Mouse (Mus musculus) subcutaneous adipose tissue, adult 2 months (tissue): ENCODE measurements around the gene Gpc1. TPM values are rescaled to one million over a fixed set of nuclear protein-coding genes. Genes with fewer than 3 reads are reported as not detected.

ENCODE experiments used
- polyA plus RNA-seq: library from polyadenylated mRNA; depleted of rRNA; stranded (reverse); fragments of >200 nt; gene quantifications from 2 replicates; pipeline ENCODE4 v1.2.3, GENCODE M21; 2012; ENCODE audit warnings: low replicate concordance; rRNA removed

The Gpc1 gene
- polyA plus RNA-seq, result 27.1 and 103 TPM in 2 replicates

GRCm38 (mm10) chr1:92831188-92832001 lies at the start of gene Gpc1:
Gpc1 (plus strand) TSS chr1:92831645.

GRCm38 (mm10) chr1:92902786-92903185 lies 71.3 kb downstream of the Gpc1 start, which contains the start of gene Ankmy1:
Ankmy1 (minus strand) TSS chr1:92902906.

GRCm38 (mm10) chr1:92906779-92907631 lies 75.6 kb downstream of the Gpc1 start, which contains the start of gene Dusp28:
Dusp28 (plus strand) TSS chr1:92906981.

Other genes with a start within 250 kb of the Gpc1 start
- gene Olfr1412, start 245.9 kb upstream of the Gpc1 start, polyA plus RNA-seq, result not detected in 2 replicates
- gene Olfr1411, start 237.2 kb upstream of the Gpc1 start, polyA plus RNA-seq, result not detected in 2 replicates
- gene Olfr1410, start 225.9 kb upstream of the Gpc1 start, polyA plus RNA-seq, result not detected in 2 replicates
- not detected in 2 replicates for gene Olfr12, start 213.9 kb upstream of the Gpc1 start, polyA plus RNA-seq
- gene Cops9, start 189.7 kb upstream of the Gpc1 start, polyA plus RNA-seq, result 136 and 172 TPM in 2 replicates
- gene Otos, start 182.8 kb upstream of the Gpc1 start, polyA plus RNA-seq, result 0.73 and 0.96 TPM in 2 replicates
- gene Ankmy1, start 71.3 kb downstream of the Gpc1 start, polyA plus RNA-seq, result 0.20 and 0.24 TPM in 2 replicates
- gene Dusp28, start 75.3 kb downstream of the Gpc1 start, polyA plus RNA-seq, result 18.6 and 20.2 TPM in 2 replicates
- 145 and 161 TPM in 2 replicates for gene Rnpepl1, start 79.1 kb downstream of the Gpc1 start, polyA plus RNA-seq
- 20.2 and 30.9 TPM in 2 replicates for gene Capn10, start 102.7 kb downstream of the Gpc1 start, polyA plus RNA-seq
- 2.5 and 3.6 TPM in 2 replicates for gene Gpr35, start 119.2 kb downstream of the Gpc1 start, polyA plus RNA-seq
- 0.18 TPM in 1 of 2 replicates, not detected in the other for gene Aqp12, start 174.7 kb downstream of the Gpc1 start, polyA plus RNA-seq